Mouse (Mus musculus): ENCODE results near the gene Sqstm1. TPM values are rescaled to one million over a fixed set of nuclear protein-coding genes. Genes with fewer than 3 reads are reported as not detected.

Sqstm1 gene
- polyA plus RNA-seq, 1 experiment from 2014 or later: 426 TPM

DNA sequence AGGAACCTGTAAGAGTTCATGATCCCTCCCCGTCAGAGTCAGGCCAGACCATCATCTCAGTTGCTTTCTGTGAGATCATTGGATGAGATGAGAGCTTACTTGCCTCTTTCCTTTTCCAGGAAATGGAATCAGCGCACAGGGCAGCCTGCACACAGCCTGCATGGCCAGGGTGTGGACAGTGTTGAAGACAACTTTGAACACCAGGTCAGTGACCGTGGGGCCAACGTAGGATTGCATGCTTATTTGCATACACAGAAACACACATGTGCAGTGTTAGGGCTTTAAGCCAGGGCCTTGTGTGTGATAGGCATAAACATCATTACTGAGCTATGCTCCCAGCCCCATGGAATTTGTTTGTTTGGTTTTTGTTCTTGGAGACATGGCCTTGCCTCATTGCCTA, 13.1 kb downstream of the Sqstm1 start:
- H3K36me3 ChIP-seq (ENCODE audit: insufficient read depth, low read length): peaks cover 35% of the 10 kb centered on the region
- DNase-seq (ENCODE audit: low spot score): no peak
- no peak overlapping the region for H3K27ac ChIP-seq (ENCODE audit: low read length)
- WGBS: 72% methylated on average over 4 of the region's 4 CpGs
- H3K4me1 ChIP-seq (ENCODE audit: insufficient read depth, low read depth, low read length): no peaks in the 10 kb centered on the region
- TF ChIP-seq CTCF (IDR thresholded peaks at IDR 0.05): no peak
- TF ChIP-seq EP300 (IDR thresholded peaks at IDR 0.05): no peak
- no peaks in the 10 kb centered on the region for H3K27me3 ChIP-seq (replicated peaks; ENCODE audit: insufficient read depth, low read length)
- H3K9ac ChIP-seq (replicated peaks; ENCODE audit: low read depth): no peak overlapping the region
- no peak overlapping the region for H3K4me2 ChIP-seq (replicated peaks; ENCODE audit: low read depth, low read length)
- no peak overlapping the region for H3K4me3 ChIP-seq (ENCODE audit: low read depth, low read length)
- no peaks in the 10 kb centered on the region for H3K9me3 ChIP-seq (ENCODE audit: low read length)
- no peak for ATAC-seq

DNA sequence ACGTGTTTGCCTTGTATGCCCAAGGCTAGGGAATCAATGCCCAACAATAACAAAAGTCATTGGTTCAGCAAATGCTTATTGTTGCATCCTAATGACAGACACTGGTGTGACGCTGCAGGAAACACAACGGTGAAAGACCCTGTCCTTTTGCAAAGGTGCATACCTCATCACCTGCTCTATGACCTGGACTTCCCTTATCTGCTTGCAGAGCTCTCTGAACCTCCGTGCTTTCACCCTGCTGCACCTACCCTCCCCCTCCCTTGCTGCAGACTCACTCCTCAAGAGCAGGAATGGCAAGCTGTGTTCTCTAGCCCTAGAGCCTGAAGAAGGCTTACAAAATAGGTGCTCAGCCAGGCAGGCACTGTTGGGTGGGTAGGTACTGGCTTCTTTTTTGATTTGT, 15.8 kb downstream of the Sqstm1 start:
- Histone ChIP-seq H3K9me3 (ENCODE audit: low read length) (no peaks in the 10 kb centered on the region), H3K4me1 (ENCODE audit: insufficient read depth, low read depth, low read length) (no peaks in the 10 kb centered on the region), H3K36me3 (ENCODE audit: insufficient read depth, low read length) (peaks cover 10% of the 10 kb centered on the region), H3K27ac (ENCODE audit: low read length) (no peak overlapping the region), H3K4me2 (replicated peaks; ENCODE audit: low read depth, low read length) (no peak overlapping the region), H3K4me3 (ENCODE audit: low read depth, low read length) (no peak overlapping the region), H3K27me3 (replicated peaks; ENCODE audit: insufficient read depth, low read length) (no peaks in the 10 kb centered on the region), H3K9ac (replicated peaks; ENCODE audit: low read depth) (no peak overlapping the region)
- TF ChIP-seq EP300 (IDR thresholded peaks at IDR 0.05) (no peak), CTCF (IDR thresholded peaks at IDR 0.05) (no peak)
- ATAC-seq: no peak
- WGBS: 59% methylated on average over 4 of the region's 4 CpGs
- DNase-seq (ENCODE audit: low spot score): no peak

DNA sequence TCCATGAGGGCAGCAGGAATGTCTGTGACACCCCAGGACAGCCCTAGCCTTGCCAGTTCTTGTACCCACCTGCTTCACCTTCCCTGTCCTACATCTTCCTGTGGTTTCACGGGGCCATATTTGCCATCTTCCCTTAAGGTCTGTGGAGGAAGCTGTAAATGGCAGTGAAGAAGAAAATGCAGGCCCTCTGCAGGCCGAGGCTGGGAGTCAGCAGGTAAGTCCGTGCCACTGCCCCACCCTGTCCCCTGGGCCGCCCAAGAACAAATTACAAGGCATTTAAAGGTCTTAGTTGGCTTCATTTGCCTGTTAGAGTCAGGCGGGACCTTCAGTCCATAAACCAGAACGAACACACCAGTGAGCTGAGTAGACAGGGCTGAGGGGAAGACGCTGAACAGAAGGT, 16.6 kb downstream of the Sqstm1 start:
- no peak overlapping the region for H3K27ac ChIP-seq (ENCODE audit: low read length)
- no peaks in the 10 kb centered on the region for H3K27me3 ChIP-seq (replicated peaks; ENCODE audit: insufficient read depth, low read length)
- H3K36me3 ChIP-seq (ENCODE audit: insufficient read depth, low read length): peaks cover 2% of the 10 kb centered on the region; the same call in 1 of the 2 replicates
- 67% methylated on average over 7 of the region's 7 CpGs for WGBS
- H3K9ac ChIP-seq (replicated peaks; ENCODE audit: low read depth): no peak overlapping the region
- no peaks in the 10 kb centered on the region for H3K9me3 ChIP-seq (ENCODE audit: low read length)
- no peak for TF ChIP-seq EP300 (IDR thresholded peaks at IDR 0.05)
- peak; percentile 19; the same call in 1 of the 2 replicates for TF ChIP-seq CTCF (IDR thresholded peaks at IDR 0.05)
- ATAC-seq (no peak), DNase-seq (ENCODE audit: low spot score) (no peak)
- H3K4me3 ChIP-seq (ENCODE audit: low read depth, low read length): no peak overlapping the region
- H3K4me2 ChIP-seq (replicated peaks; ENCODE audit: low read depth, low read length): no peak overlapping the region
- no peaks in the 10 kb centered on the region for H3K4me1 ChIP-seq (ENCODE audit: insufficient read depth, low read depth, low read length)

DNA sequence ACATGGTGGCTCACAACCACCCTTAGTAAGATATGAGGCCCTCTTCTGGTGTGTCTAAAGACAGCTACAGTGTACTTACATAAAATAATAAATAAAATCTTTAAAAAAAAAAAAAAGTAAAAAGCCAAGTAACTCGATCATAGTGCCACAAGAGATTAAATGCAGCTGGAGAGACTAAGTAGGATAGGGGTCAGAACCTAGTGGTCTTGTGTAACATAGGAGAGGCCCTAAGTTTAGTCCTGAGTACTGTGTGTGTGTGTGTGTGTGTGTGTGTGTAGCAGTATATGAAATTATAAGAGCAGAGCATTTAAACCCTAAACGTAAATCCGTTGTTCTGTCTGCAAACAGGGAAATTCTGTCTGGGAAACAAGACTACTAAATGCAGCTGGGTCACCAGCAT, 18.3 kb downstream of the Sqstm1 start:
- no peak overlapping the region for H3K4me2 ChIP-seq (replicated peaks; ENCODE audit: low read depth, low read length)
- TF ChIP-seq EP300 (IDR thresholded peaks at IDR 0.05) (no peak), CTCF (IDR thresholded peaks at IDR 0.05) (no peak)
- H3K9ac ChIP-seq (replicated peaks; ENCODE audit: low read depth): no peak overlapping the region
- H3K36me3 ChIP-seq (ENCODE audit: insufficient read depth, low read length): no peaks in the 10 kb centered on the region
- ATAC-seq (peak; percentile 56), DNase-seq (ENCODE audit: low spot score) (peak; percentile 52)
- no peak overlapping the region for H3K4me3 ChIP-seq (ENCODE audit: low read depth, low read length)
- no peaks in the 10 kb centered on the region for H3K4me1 ChIP-seq (ENCODE audit: insufficient read depth, low read depth, low read length)
- H3K27me3 ChIP-seq (replicated peaks; ENCODE audit: insufficient read depth, low read length): no peaks in the 10 kb centered on the region
- 77% methylated on average over 3 of the region's 3 CpGs for WGBS
- no peak overlapping the region for H3K27ac ChIP-seq (ENCODE audit: low read length)
- H3K9me3 ChIP-seq (ENCODE audit: low read length): no peaks in the 10 kb centered on the region

DNA sequence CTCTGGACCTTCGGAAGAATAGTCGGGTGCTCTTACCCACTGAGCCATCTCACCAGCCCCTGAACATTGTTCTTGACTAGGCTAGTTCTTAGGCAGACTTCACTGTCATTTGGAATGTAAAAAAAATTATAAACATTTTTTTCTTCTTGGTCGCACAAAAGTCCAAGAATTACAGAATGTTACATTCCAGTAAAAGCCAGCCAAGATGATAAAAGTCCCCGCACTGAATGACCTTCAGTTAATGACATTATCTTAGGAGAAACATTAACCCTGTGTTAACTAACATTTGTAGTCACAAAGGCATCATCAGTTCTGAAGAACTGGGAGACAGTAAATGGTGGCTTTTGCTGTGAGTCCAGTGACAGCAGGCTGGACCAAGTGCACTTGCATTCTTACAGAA, 20.3 kb downstream of the Sqstm1 start:
- no peak for TF ChIP-seq EP300 (IDR thresholded peaks at IDR 0.05)
- no peak for TF ChIP-seq CTCF (IDR thresholded peaks at IDR 0.05)
- Histone ChIP-seq H3K4me3 (ENCODE audit: low read depth, low read length) (no peak overlapping the region), H3K27ac (ENCODE audit: low read length) (peak overlapping the region; percentile 33; the same call in 1 of the 2 replicates)

DNA sequence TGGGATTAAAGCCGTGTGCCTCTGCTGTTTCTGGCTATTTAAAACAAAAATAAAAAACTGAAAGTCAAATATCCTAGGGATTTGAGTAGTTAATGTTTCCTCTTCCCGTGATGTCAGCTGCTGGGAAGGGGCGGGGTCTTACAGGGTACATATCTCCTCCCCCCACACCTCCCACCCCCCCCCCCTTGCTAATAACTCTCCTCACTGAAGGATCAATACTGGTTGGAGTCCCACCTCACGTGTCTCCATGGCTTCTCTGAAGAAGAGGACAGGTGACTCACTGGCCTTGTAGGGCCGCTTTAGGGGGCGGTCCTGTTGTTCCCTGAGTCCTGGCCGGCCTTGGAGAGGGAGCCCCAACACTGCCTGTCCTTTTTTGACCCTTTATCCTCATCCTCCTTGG, 21.9 kb downstream of the Sqstm1 start:
- ATAC-seq: no peak
- no peaks in the 10 kb centered on the region for H3K4me1 ChIP-seq (ENCODE audit: insufficient read depth, low read depth, low read length)
- no peaks in the 10 kb centered on the region for H3K36me3 ChIP-seq (ENCODE audit: insufficient read depth, low read length)
- TF ChIP-seq CTCF (IDR thresholded peaks at IDR 0.05) (no peak), EP300 (IDR thresholded peaks at IDR 0.05) (no peak)
- 63% methylated on average over 7 of the region's 7 CpGs for WGBS
- DNase-seq (ENCODE audit: low spot score): no peak
- no peaks in the 10 kb centered on the region for H3K9me3 ChIP-seq (ENCODE audit: low read length)
- H3K9ac ChIP-seq (replicated peaks; ENCODE audit: low read depth): no peak overlapping the region
- no peaks in the 10 kb centered on the region for H3K27me3 ChIP-seq (replicated peaks; ENCODE audit: insufficient read depth, low read length)
- H3K4me3 ChIP-seq (ENCODE audit: low read depth, low read length): no peak overlapping the region
- H3K27ac ChIP-seq (ENCODE audit: low read length): no peak overlapping the region
- H3K4me2 ChIP-seq (replicated peaks; ENCODE audit: low read depth, low read length): no peak overlapping the region

More for the DNA sequence above, 20.3 kb downstream of the Sqstm1 start:
- H3K4me2 ChIP-seq (replicated peaks; ENCODE audit: low read depth, low read length): no peak overlapping the region
- DNase-seq (ENCODE audit: low spot score): no peak
- no peaks in the 10 kb centered on the region for H3K4me1 ChIP-seq (ENCODE audit: insufficient read depth, low read depth, low read length)
- ATAC-seq: no peak
- no peaks in the 10 kb centered on the region for H3K9me3 ChIP-seq (ENCODE audit: low read length)
- H3K27me3 ChIP-seq (replicated peaks; ENCODE audit: insufficient read depth, low read length): no peaks in the 10 kb centered on the region
- no peak overlapping the region for H3K9ac ChIP-seq (replicated peaks; ENCODE audit: low read depth)
- H3K36me3 ChIP-seq (ENCODE audit: insufficient read depth, low read length): no peaks in the 10 kb centered on the region
- 57% methylated on average over 4 of the region's 4 CpGs for WGBS

DNA sequence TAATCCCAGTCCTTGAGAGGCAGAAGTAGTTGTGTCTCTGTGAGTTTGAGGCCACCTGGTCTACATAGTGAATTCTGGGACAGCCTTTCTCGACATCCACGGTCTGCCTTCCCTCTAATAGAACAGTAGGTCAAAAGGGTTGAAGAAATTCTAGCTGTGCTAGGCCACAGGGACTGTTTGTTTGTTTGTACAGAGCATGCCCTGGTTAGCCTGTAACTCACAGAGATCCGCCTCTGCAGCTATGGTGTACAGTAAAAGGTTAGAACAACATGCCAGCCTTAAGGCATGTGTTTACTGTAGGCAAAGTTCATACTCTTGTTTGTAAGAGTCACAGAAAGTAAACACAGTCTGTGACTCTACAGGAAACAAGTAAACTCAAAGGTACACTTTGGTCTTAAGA, 25.8 kb downstream of the Sqstm1 start:
- H3K36me3 ChIP-seq (ENCODE audit: insufficient read depth, low read length): no peaks in the 10 kb centered on the region
- H3K27me3 ChIP-seq (replicated peaks; ENCODE audit: insufficient read depth, low read length): no peaks in the 10 kb centered on the region
- 52% methylated on average over 3 of the region's 3 CpGs for WGBS
- no peak overlapping the region for H3K9ac ChIP-seq (replicated peaks; ENCODE audit: low read depth)
- TF ChIP-seq EP300 (IDR thresholded peaks at IDR 0.05) (no peak), CTCF (IDR thresholded peaks at IDR 0.05) (no peak)
- no peak overlapping the region for H3K4me3 ChIP-seq (ENCODE audit: low read depth, low read length)
- H3K9me3 ChIP-seq (ENCODE audit: low read length): no peaks in the 10 kb centered on the region
- H3K27ac ChIP-seq (ENCODE audit: low read length): no peak overlapping the region
- DNase-seq (ENCODE audit: low spot score): no peak
- no peaks in the 10 kb centered on the region for H3K4me1 ChIP-seq (ENCODE audit: insufficient read depth, low read depth, low read length)
- no peak overlapping the region for H3K4me2 ChIP-seq (replicated peaks; ENCODE audit: low read depth, low read length)
- no peak for ATAC-seq
